Mouse (Mus musculus) neural tube, embryonic 15.5 days (tissue): ENCODE data around the gene Zfp617. TPM values are rescaled to one million over a fixed set of nuclear protein-coding genes. Genes with fewer than 3 reads are reported as not detected.
"Not testable (repeated sequence)": the region's sequence is repeated elsewhere in the genome, so short reads cannot be mapped to it uniquely, and the experiment has no call there.

ENCODE experiments used
- ATAC-seq: fragments of 200-750 bp; cut with Nextera tagmentation; 2 replicates; pipeline ENCODE4 v1.8.0; 2017; ENCODE audit warnings: mild to moderate bottlenecking, moderate TSS enrichment, moderate library complexity; ENCODE audit not compliant: low FRiP score
- H3K27ac ChIP-seq: fragments of 300-500 bp; sonication (generic); replicated peaks from 2 replicates; pipeline ENCODE4 v1.5.1; 2015; ENCODE audit warnings: mild to moderate bottlenecking, inconsistent platforms
- H3K27me3 ChIP-seq: fragments of 300-500 bp; sonication (generic); replicated peaks from 2 replicates; pipeline ENCODE4 v1.6.1; 2015; ENCODE audit warnings: inconsistent platforms
- H3K36me3 ChIP-seq: fragments of 300-500 bp; sonication (generic); 2 replicates; pipeline ENCODE4 v1.6.1; 2015; ENCODE audit warnings: inconsistent platforms
- H3K4me1 ChIP-seq: fragments of 300-500 bp; sonication (generic); 2 replicates; pipeline ENCODE4 v1.6.1; 2015; ENCODE audit warnings: inconsistent platforms
- H3K4me2 ChIP-seq: fragments of 300-500 bp; sonication (generic); 2 replicates; pipeline ENCODE4 v1.6.1; 2015; ENCODE audit warnings: inconsistent platforms, mild to moderate bottlenecking, moderate library complexity
- H3K4me3 ChIP-seq: fragments of 300-500 bp; sonication (generic); replicated peaks from 2 replicates; pipeline ENCODE4 v1.5.1; 2015; ENCODE audit warnings: mild to moderate bottlenecking, inconsistent platforms
- H3K9ac ChIP-seq: fragments of 300-500 bp; sonication (generic); replicated peaks from 2 replicates; pipeline ENCODE4 v1.6.1; 2015; ENCODE audit warnings: mild to moderate bottlenecking, inconsistent platforms
- H3K9me3 ChIP-seq: fragments of 300-500 bp; sonication (generic); replicated peaks from 2 replicates; pipeline ENCODE4 v1.6.1; 2016; ENCODE audit warnings: inconsistent platforms
- WGBS: fragments of 180-500 bp; shearing (Covaris S2); methylation state at CpG from one replicate; pipeline ENCODE4 v1.1.7; 2015; ENCODE audit warnings: mixed read lengths; 5-methylcytosine and 5-hydroxymethylcytosine counted together
- polyA plus RNA-seq: library from polyadenylated mRNA; unstranded; fragments of >200 nt; fragmentation: Nextera tagmentation; extraction: Ambion mirVana; gene quantifications from 2 replicates; pipeline ENCODE4 v1.2.1, GENCODE M21; 2015

The Zfp617 gene
- polyA plus RNA-seq, 1 experiment from 2014 or later, result 33.5 TPM

- Histone ChIP-seq H3K9me3 (no peaks in the 10 kb centered on the region), H3K9ac (no peak overlapping the region), H3K4me1 (peaks cover 14% of the 10 kb centered on the region), H3K27me3 (no peaks in the 10 kb centered on the region), H3K4me3 (no peak overlapping the region), H3K36me3 (peaks cover 27% of the 10 kb centered on the region), H3K27ac (no peak overlapping the region), H3K4me2 (no peak overlapping the region)
- 96% methylated on average over 3 of the region's 3 CpGs for WGBS
- ATAC-seq, result no peak
Measured at GRCm38 (mm10) chr8:71926551-71926950, 18.1 kb downstream of the Zfp617 start.

DNA sequence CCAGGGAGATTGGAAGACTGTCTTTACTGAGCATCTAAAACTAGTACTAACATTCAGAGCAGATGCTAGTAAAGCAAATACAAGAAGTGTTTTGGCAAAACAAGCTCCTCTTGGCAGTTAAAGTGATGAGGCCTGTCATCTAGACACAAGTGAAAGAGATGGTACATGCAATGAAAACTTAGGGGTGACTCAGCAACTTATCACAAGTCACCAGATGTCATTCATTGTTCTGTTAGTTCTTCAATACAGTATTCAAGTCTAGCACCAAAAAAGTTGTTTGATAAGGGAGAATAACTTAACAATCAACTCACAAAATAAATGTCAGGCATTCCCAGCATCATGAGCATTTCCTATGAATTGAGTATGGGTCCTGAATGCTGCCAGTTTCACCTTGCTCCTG, 19.3 kb downstream of the Zfp617 start:
- Histone ChIP-seq H3K4me3 (no peak overlapping the region), H3K27me3 (no peaks in the 10 kb centered on the region), H3K36me3 (peaks cover 31% of the 10 kb centered on the region), H3K27ac (no peak overlapping the region), H3K9ac (no peak overlapping the region), H3K9me3 (no peaks in the 10 kb centered on the region), H3K4me2 (no peak overlapping the region), H3K4me1 (peaks cover 12% of the 10 kb centered on the region)
- ATAC-seq, result no peak

- ATAC-seq, H3K4me1 ChIP-seq, H3K4me2 ChIP-seq, H3K9me3 ChIP-seq, H3K27ac ChIP-seq, H3K36me3 ChIP-seq, H3K9ac ChIP-seq, H3K27me3 ChIP-seq, H3K4me3 ChIP-seq: not testable (repeated sequence)
- 88% methylated on average over 2 of the region's 2 CpGs for WGBS
Measured at GRCm38 (mm10) chr8:71938037-71938436, 29.6 kb downstream of the Zfp617 start.

DNA sequence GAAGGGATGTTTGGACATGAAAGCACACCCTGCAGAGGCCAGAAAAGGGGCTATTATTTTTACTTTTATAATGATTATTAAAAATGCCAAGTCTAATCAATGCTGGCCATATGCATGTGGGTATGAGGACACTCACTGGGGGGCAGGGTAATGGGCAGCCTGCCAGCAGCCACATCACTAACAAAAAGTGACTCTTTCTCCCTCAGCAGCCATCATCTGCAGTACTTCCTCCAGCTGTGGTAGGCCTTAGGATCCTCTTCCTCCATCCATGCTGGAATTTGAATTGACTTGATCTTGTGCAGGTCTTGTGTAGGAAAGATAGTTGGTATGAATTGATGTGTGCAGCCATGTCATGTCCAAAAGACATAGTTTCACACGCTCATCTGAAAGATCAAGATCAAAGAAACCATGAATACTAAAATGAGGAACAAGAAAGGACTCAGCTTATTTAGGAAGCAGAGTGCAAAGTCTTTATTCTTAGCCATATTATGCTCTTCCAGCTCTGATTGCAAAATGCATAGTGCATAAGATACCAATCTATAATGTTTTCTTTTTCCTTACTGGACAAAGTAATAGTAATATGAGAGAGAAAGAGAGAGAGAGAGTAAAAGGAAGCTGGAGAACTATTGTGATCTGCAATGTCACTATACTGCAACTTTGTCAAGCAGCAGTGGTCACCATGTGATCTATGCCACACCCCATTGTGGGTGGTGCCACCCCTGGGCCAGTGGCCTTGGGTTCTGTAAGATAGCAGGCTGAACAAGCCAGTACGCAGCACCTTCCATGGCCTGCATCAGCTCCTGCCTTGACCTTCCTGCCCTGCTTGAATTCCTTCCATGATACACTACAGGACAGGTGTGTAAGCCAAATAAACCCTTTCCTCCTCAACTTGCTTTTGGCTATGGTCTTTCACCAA, 32.1 kb downstream of the Zfp617 start:
- no peak overlapping the region for H3K9ac ChIP-seq

GRCm38 (mm10) chr8:71941776-71942175, 33.3 kb downstream of the Zfp617 start:
- Histone ChIP-seq H3K4me1 (no peaks in the 10 kb centered on the region), H3K9ac (no peak overlapping the region), H3K4me2 (no peak overlapping the region), H3K27me3 (no peaks in the 10 kb centered on the region), H3K27ac (no peak overlapping the region), H3K4me3 (no peak overlapping the region), H3K36me3 (no peaks in the 10 kb centered on the region), H3K9me3 (no peaks in the 10 kb centered on the region)
- no peak for ATAC-seq
- WGBS, result 97% methylated on average over 1 of the region's 1 CpGs

More for the DNA sequence above, 32.1 kb downstream of the Zfp617 start:
- Histone ChIP-seq H3K27ac (no peak overlapping the region), H3K9me3 (no peaks in the 10 kb centered on the region), H3K4me3 (no peak overlapping the region), H3K4me1 (no peaks in the 10 kb centered on the region), H3K36me3 (no peaks in the 10 kb centered on the region), H3K27me3 (no peaks in the 10 kb centered on the region), H3K4me2 (no peak overlapping the region)
- WGBS, result 90% methylated on average over 2 of the region's 2 CpGs
- ATAC-seq, result no peak

GRCm38 (mm10) chr8:71948624-71949023, 40.2 kb downstream of the Zfp617 start:
- Histone ChIP-seq H3K27me3 (no peaks in the 10 kb centered on the region), H3K27ac (no peak overlapping the region), H3K9ac (no peak overlapping the region), H3K4me3 (no peak overlapping the region), H3K9me3 (no peaks in the 10 kb centered on the region), H3K4me2 (no peak overlapping the region), H3K4me1 (peaks cover 19% of the 10 kb centered on the region), H3K36me3 (no peaks in the 10 kb centered on the region)
- WGBS, result 86% methylated on average over 5 of the region's 5 CpGs
- ATAC-seq, result no peak

DNA sequence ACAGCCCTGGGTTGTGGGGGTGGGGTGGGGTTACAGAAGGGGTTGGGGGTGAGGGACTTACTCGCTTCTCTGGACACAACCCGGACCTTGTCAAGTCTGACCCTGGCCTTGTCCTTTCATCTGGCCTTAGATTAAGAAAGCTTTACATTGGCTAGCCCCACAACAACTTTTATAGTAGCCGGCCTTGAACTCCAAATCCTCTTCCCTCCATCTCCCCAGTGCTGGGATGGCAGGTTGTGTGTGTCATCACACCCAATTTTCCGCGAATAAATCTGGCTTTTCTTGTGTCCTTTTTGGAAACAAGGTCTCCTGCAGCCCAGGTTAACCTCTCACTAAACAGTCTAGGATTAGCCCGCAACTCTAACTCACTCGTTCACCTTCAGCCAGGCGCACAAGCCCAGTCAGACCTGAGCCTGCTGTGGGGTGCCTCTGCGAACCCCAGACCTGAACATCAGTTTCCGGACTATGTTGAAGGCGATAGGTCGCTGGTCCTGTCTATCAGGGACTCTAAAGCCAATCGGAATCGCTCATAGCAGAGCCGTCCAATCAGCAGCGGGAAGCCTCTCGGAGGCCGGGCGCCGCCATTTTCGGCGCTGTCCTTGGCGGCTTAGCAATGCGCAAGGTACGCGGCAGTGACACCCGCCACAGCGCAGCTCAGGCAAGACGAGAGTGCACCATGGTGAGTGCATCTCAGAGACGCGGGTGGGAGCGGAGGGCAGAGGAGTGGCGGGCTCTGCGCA, 42.2 kb downstream of the Zfp617 start, which contains the start of gene Zfp961:
Zfp961 (plus strand) TSS at position 557 of the 740 bp plus-strand sequence.
- peaks cover 9% of the 10 kb centered on the region for H3K36me3 ChIP-seq
- ATAC-seq, result peak; percentile 100
- H3K4me3 ChIP-seq, result peak within 1 kb of the TSS; percentile 81
- H3K27ac ChIP-seq, result peak within 1 kb of the TSS; percentile 89
- peak within 1 kb of the TSS; percentile 61 for H3K4me2 ChIP-seq
- peaks cover 19% of the 10 kb centered on the region for H3K4me1 ChIP-seq
- peak within 1 kb of the TSS; percentile 75 for H3K9ac ChIP-seq
- 4% methylated on average over 34 of the region's 34 CpGs for WGBS
- no peaks in the 10 kb centered on the region for H3K9me3 ChIP-seq
- no peaks in the 10 kb centered on the region for H3K27me3 ChIP-seq

- peak overlapping the region; percentile 89 for H3K27ac ChIP-seq
- WGBS, result 40% methylated on average over 14 of the region's 14 CpGs
- no peak for ATAC-seq
Measured at GRCm38 (mm10) chr8:71951436-71952161, 43.2 kb downstream of the Zfp617 start.

DNA sequence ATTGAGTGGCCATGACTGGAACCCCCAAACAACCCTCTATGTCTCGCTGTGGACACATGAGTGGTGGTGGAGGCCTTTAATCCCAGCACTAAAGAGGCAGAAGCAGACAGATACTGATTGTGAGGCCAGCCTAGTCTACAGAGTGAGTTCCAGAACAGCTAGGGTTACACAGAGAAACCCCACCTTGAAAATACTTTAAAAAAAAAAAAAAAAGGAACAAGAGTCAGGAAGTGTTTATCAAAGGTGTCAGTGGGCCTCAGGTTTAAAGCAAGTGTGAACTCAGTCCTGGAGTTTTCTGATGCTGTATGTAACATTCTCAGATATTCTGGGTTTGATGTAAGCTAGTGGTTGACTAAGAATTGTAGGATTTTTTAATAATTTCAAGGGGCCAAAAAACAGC, 44.1 kb downstream of the Zfp617 start:
- H3K4me2 ChIP-seq, result 0 out of 2 replicates have a peak overlapping the region, but pooled peaks have one; percentile 61

More at GRCm38 (mm10) chr8:71951436-71952161, 43.2 kb downstream of the Zfp617 start:
- Histone ChIP-seq H3K36me3 (peaks cover 9% of the 10 kb centered on the region), H3K9ac (peak overlapping the region; percentile 75), H3K9me3 (no peaks in the 10 kb centered on the region), H3K27me3 (no peaks in the 10 kb centered on the region), H3K4me3 (peak overlapping the region; percentile 81), H3K4me1 (peaks cover 19% of the 10 kb centered on the region), H3K4me2 (peak overlapping the region; percentile 61)

DNA sequence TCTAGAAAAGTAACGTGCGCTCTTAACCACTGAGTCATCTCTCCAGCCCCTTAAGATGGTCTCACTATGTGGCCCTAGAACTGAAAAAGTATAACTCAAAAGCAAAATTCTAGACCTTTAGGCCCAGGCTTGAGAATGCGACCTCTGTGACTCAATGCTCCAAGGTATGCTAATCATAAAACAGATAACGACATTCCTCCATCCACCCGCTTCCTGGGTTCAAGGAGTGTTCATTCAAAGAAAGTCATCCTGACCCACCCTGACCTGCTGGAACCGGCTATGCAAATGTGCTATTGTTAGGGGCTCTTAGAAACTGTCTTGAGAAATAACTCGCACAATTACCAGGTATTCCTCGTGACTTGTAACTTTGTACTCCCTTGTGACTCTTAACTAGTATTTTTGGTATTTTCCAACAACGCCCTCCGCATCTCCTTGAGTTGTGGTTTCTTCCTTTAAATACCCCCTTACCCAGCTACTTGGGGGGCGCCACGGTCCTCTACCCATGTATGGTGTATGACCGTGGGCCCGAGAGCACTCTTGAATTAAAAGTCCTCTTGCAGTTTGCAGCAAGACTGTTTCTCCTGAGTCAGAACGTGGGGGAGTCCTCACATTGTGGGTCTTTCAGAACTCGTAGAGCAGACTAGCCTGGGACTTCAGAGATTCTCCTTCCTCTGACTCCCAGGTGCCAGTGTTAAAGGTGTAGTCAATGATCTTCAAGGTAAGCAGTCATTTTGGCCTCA, 44.7 kb downstream of the Zfp617 start:
- not testable (repeated sequence) for H3K4me3 ChIP-seq, H3K36me3 ChIP-seq, H3K27ac ChIP-seq, H3K4me2 ChIP-seq, H3K27me3 ChIP-seq, H3K9ac ChIP-seq, ATAC-seq, H3K9me3 ChIP-seq
- peaks cover 19% of the 10 kb centered on the region for H3K4me1 ChIP-seq
- WGBS, result 97% methylated on average over 16 of the region's 16 CpGs

More for the DNA sequence above, 44.1 kb downstream of the Zfp617 start:
- Histone ChIP-seq H3K9me3 (no peaks in the 10 kb centered on the region), H3K4me3 (no peak overlapping the region), H3K27me3 (no peaks in the 10 kb centered on the region), H3K27ac (no peak overlapping the region), H3K4me1 (peaks cover 19% of the 10 kb centered on the region), H3K9ac (no peak overlapping the region), H3K36me3 (peaks cover 9% of the 10 kb centered on the region)
- 95% methylated on average over 1 of the region's 1 CpGs for WGBS
- ATAC-seq, result no peak

- Histone ChIP-seq H3K9ac (no peak overlapping the region), H3K4me1 (peaks cover 19% of the 10 kb centered on the region), H3K4me3 (no peak overlapping the region), H3K36me3 (peaks cover 9% of the 10 kb centered on the region), H3K9me3 (no peaks in the 10 kb centered on the region), H3K4me2 (no peak overlapping the region), H3K27me3 (no peaks in the 10 kb centered on the region), H3K27ac (no peak overlapping the region)
- 98% methylated on average over 9 of the region's 9 CpGs for WGBS
- ATAC-seq, result no peak
Measured at GRCm38 (mm10) chr8:71954666-71955065, 46.2 kb downstream of the Zfp617 start.
